Mouse (Mus musculus): ENCODE measurements around the gene Arl15. TPM values are rescaled to one million over a fixed set of nuclear protein-coding genes. Genes with fewer than 3 reads are reported as not detected.
A peak's percentile ranks its signal among the peaks of the same experiment; 100 is the strongest.
"Not testable (repeated sequence)": the region's sequence is repeated elsewhere in the genome, so short reads cannot be mapped to it uniquely, and the experiment has no call there.

The Arl15 gene
- polyA plus RNA-seq, 1 experiment from 2014 or later, result 19.5 TPM

DNA sequence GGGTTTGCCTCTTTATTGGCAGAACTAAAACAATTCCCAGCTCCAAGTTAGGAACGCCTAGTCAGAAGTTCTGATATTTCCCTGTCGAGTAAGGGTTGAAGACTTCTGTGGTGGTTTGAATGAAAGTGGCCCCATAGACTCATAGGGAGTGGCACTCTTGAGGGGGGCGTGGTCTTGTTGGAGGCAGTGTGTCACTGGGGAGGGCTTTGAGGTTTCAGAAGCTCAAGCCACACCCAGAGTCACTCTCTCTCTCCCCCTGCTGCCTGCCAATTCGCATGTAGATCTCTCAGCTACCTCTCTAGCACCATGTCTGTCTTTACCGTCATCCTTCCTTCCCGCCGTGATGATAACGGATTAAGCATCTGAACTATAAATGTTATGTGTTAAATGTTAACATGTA lies 19.5 kb upstream of the Arl15 start:
- H3K36me3 ChIP-seq, result no peaks in the 10 kb centered on the region
- H3K27me3 ChIP-seq, result no peaks in the 10 kb centered on the region
- H3K4me2 ChIP-seq (replicated peaks), result no peak overlapping the region
- no peak overlapping the region for H3K9ac ChIP-seq (replicated peaks)
- WGBS, result 93% methylated on average over 8 of the region's 8 CpGs
- no peaks in the 10 kb centered on the region for H3K9me3 ChIP-seq
- H3K27ac ChIP-seq (replicated peaks), result no peak overlapping the region
- no peak overlapping the region for H3K4me3 ChIP-seq
- H3K4me1 ChIP-seq, result no peaks in the 10 kb centered on the region
- no peak for ATAC-seq (replicated peaks)

DNA sequence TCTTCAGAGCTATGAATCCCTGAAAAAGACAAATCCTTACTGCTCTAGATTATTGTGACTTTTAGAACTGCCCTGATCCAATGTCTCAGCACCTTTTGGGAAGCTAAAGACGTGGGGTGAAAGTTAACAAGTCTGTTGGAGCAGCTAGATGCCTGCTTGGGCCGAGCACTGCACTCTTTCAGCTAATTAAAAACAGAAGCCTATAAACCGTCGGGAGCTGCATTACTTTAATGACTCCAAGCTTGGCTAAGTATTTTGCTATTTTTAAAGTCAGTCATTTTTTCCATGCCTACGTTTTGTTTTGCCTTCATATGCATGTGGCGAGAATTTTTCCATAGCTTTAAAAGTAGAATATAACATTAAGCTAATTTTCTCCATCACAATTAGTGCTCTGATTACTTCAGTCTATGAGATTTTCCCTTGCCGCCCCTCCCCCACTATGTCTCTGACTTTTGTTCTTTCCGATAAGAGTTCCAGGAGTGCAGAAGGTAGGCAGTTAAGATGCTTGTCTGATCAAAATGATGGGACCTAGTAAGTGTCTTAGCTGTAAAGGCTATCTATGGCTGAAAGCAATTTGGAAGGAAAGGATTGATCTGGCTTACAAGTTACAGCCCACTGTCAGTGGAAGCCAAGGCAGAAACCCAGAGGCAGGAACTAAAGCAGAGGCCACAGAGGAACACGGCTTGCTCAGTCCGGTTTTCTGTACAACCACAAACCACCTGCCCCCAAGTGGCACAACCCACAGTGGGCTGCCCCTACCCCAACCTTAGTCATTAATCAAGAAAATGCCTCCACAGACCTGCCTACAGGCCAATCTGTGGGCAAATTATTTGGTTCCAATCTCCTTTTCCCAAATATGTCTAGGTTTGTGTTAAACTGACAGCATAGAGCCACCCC lies 18.8 kb upstream of the Arl15 start:
- H3K27me3 ChIP-seq, result no peaks in the 10 kb centered on the region
- no peaks in the 10 kb centered on the region for H3K9me3 ChIP-seq
- H3K36me3 ChIP-seq, result no peaks in the 10 kb centered on the region
- no peak for ATAC-seq (replicated peaks)
- no peak overlapping the region for H3K9ac ChIP-seq (replicated peaks)
- no peak overlapping the region for H3K27ac ChIP-seq (replicated peaks)
- WGBS, result 66% methylated on average over 10 of the region's 10 CpGs
- H3K4me2 ChIP-seq (replicated peaks), result no peak overlapping the region
- H3K4me3 ChIP-seq, result no peak overlapping the region
- no peaks in the 10 kb centered on the region for H3K4me1 ChIP-seq

DNA sequence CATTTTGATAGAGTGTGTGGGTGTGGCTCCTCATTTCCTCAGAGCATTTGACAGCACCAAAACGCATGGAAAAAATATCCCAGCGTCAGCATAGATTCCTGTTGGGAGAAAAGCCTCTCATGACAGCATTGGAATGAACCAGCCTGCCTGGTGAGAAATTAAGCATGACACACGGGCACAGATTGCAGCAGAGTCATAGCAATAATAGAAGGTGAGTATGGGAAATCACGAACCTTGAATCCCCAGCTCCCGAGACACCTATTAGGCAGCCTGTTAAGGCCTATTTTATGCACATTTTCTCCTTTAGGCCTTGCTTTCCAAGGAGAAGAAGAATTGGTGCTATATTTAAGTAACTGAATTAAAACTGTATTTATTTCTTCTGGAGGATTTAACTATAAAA lies 8.5 kb upstream of the Arl15 start:
- Histone ChIP-seq H3K36me3 (no peaks in the 10 kb centered on the region), H3K9me3 (no peaks in the 10 kb centered on the region), H3K27ac (replicated peaks) (no peak overlapping the region), H3K9ac (replicated peaks) (no peak overlapping the region), H3K4me2 (replicated peaks) (no peak overlapping the region), H3K27me3 (no peaks in the 10 kb centered on the region), H3K4me3 (no peak overlapping the region), H3K4me1 (no peaks in the 10 kb centered on the region)
- ATAC-seq (replicated peaks), result no peak
- 89% methylated on average over 5 of the region's 5 CpGs for WGBS

DNA sequence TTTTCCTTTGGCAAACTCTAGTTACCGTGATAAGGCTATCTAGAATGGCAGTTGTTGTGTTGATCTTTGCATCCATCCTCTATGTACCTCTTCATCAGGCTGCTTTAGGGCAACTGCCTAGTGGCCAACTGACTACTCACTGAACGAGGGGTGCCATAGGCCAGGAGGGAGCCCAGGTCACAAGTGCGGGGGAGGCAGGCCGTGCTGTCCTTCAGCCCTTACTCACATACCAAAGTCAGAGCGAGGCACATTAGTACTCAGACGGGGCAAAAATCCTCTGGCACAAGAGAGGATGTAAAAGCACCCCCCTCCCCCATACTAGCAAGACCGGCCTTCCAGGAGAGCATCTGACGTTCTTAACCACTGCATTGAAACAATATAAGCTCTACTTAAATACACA lies 7.2 kb upstream of the Arl15 start:
- no peak overlapping the region for H3K9ac ChIP-seq (replicated peaks)
- H3K9me3 ChIP-seq, result no peaks in the 10 kb centered on the region
- H3K27me3 ChIP-seq, result no peaks in the 10 kb centered on the region
- WGBS, result 77% methylated on average over 8 of the region's 8 CpGs
- ATAC-seq (replicated peaks), result no peak
- H3K36me3 ChIP-seq, result no peaks in the 10 kb centered on the region
- H3K4me3 ChIP-seq, result no peak overlapping the region
- no peak overlapping the region for H3K27ac ChIP-seq (replicated peaks)
- no peak overlapping the region for H3K4me2 ChIP-seq (replicated peaks)
- H3K4me1 ChIP-seq, result no peaks in the 10 kb centered on the region

GRCm38 (mm10) chr13:113790016-113790415 lies 4.3 kb upstream of the Arl15 start:
- not testable (repeated sequence) for H3K4me2 ChIP-seq (replicated peaks); H3K27me3 ChIP-seq; H3K9me3 ChIP-seq; H3K9ac ChIP-seq (replicated peaks); H3K36me3 ChIP-seq; H3K4me1 ChIP-seq; H3K4me3 ChIP-seq; ATAC-seq (replicated peaks); H3K27ac ChIP-seq (replicated peaks)
- WGBS, result 74% methylated on average over 3 of the region's 3 CpGs

GRCm38 (mm10) chr13:113793637-113794036 lies 668 bp upstream of the Arl15 start:
- 73% methylated on average over 9 of the region's 9 CpGs for WGBS
- H3K27ac ChIP-seq (replicated peaks), result peak overlapping the region; percentile 93
- no peak for ATAC-seq (replicated peaks)

GRCm38 (mm10) chr13:113794705-113795655 lies 675 bp downstream of the Arl15 start:
- H3K27ac ChIP-seq (replicated peaks), result peak overlapping the region; percentile 93
- peak overlapping the region; percentile 59 for H3K4me3 ChIP-seq
- WGBS, result 1% methylated on average over 52 of the region's 52 CpGs
- no peaks in the 10 kb centered on the region for H3K36me3 ChIP-seq
- H3K9me3 ChIP-seq, result no peaks in the 10 kb centered on the region
- ATAC-seq (replicated peaks), result peak; percentile 68
- peak overlapping the region; percentile 52 for H3K4me2 ChIP-seq (replicated peaks)
- peaks cover 24% of the 10 kb centered on the region for H3K4me1 ChIP-seq
- H3K27me3 ChIP-seq, result no peaks in the 10 kb centered on the region
- peak overlapping the region; percentile 78 for H3K9ac ChIP-seq (replicated peaks)

More at GRCm38 (mm10) chr13:113793637-113794036, 668 bp upstream of the Arl15 start:
- H3K9me3 ChIP-seq, result no peaks in the 10 kb centered on the region
- H3K4me2 ChIP-seq (replicated peaks), result peak overlapping the region; percentile 66
- peak overlapping the region; percentile 89 for H3K9ac ChIP-seq (replicated peaks)
- no peaks in the 10 kb centered on the region for H3K36me3 ChIP-seq
- peak overlapping the region; percentile 59 for H3K4me3 ChIP-seq
- no peaks in the 10 kb centered on the region for H3K27me3 ChIP-seq
- H3K4me1 ChIP-seq, result peaks cover 24% of the 10 kb centered on the region

- H3K4me2 ChIP-seq (replicated peaks), result no peak overlapping the region
- 87% methylated on average over 6 of the region's 6 CpGs for WGBS
- peaks cover 24% of the 10 kb centered on the region for H3K4me1 ChIP-seq
- no peak overlapping the region for H3K4me3 ChIP-seq
- H3K9ac ChIP-seq (replicated peaks), result no peak overlapping the region
- no peaks in the 10 kb centered on the region for H3K36me3 ChIP-seq
- ATAC-seq (replicated peaks), result no peak
- no peaks in the 10 kb centered on the region for H3K9me3 ChIP-seq
- no peak overlapping the region for H3K27ac ChIP-seq (replicated peaks)
- no peaks in the 10 kb centered on the region for H3K27me3 ChIP-seq
These were observed 3.1 kb downstream of the Arl15 start for GRCm38 (mm10) chr13:113797378-113797777.

DNA sequence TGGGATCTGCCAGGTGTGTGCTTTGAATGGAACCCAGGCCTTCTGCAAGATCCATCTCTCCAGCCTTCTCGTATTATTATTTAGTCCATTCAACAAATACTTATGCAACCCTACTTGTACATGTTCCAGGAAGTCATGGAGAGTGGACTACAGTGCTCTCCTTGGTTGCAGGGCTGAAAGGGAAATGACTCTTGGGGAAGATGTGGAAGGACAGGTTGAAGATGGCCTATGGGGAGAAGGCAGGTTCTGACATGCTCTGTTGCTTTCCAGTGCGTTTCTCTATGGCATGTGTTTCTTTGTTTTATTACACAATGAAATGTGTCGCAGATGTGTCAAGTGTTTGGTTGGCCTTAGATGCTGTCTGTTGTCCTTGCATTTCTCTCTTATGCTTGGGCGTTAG lies 5.1 kb downstream of the Arl15 start:
- H3K27me3 ChIP-seq, result no peaks in the 10 kb centered on the region
- no peak for ATAC-seq (replicated peaks)
- H3K4me2 ChIP-seq (replicated peaks), result no peak overlapping the region
- H3K36me3 ChIP-seq, result no peaks in the 10 kb centered on the region
- no peak overlapping the region for H3K4me3 ChIP-seq
- no peak overlapping the region for H3K9ac ChIP-seq (replicated peaks)
- 78% methylated on average over 4 of the region's 4 CpGs for WGBS
- H3K9me3 ChIP-seq, result no peaks in the 10 kb centered on the region
- no peak overlapping the region for H3K27ac ChIP-seq (replicated peaks)
- H3K4me1 ChIP-seq, result peaks cover 21% of the 10 kb centered on the region

DNA sequence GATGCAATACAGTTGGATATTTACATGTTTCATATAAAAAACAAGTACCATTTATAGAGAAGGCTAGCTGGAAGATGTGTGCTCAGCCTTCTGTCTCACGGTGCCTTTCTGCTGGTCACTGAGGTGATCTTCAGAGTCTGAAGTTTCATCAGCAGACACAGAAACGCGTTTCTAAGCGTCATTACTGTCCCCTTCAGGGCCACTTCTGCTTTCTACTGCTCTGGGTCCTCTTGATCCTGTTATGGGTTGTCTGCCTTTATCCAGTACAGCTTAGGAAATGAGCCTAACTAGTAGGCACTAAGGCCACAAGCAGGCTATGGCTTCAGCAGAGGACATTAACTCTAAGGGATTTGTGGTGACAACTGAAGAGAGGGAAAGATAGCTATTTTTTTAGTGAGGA lies 5.9 kb downstream of the Arl15 start:
- 95% methylated on average over 4 of the region's 4 CpGs for WGBS
- Histone ChIP-seq H3K27me3 (no peaks in the 10 kb centered on the region), H3K27ac (replicated peaks) (no peak overlapping the region), H3K4me2 (replicated peaks) (no peak overlapping the region), H3K4me1 (peaks cover 20% of the 10 kb centered on the region), H3K4me3 (no peak overlapping the region), H3K36me3 (no peaks in the 10 kb centered on the region), H3K9ac (replicated peaks) (no peak overlapping the region), H3K9me3 (no peaks in the 10 kb centered on the region)
- ATAC-seq (replicated peaks), result no peak

- Histone ChIP-seq H3K27me3 (no peaks in the 10 kb centered on the region), H3K4me1 (0 out of 2 replicates have a peak, but pooled peaks cover under 1% of the 10 kb centered on the region), H3K27ac (replicated peaks) (no peak overlapping the region), H3K9me3 (no peaks in the 10 kb centered on the region), H3K4me3 (no peak overlapping the region), H3K4me2 (replicated peaks) (no peak overlapping the region), H3K9ac (replicated peaks) (no peak overlapping the region), H3K36me3 (no peaks in the 10 kb centered on the region)
- ATAC-seq (replicated peaks), result no peak
- 92% methylated on average over 9 of the region's 9 CpGs for WGBS
These were observed 8.3 kb downstream of the Arl15 start for GRCm38 (mm10) chr13:113802571-113802970.

DNA sequence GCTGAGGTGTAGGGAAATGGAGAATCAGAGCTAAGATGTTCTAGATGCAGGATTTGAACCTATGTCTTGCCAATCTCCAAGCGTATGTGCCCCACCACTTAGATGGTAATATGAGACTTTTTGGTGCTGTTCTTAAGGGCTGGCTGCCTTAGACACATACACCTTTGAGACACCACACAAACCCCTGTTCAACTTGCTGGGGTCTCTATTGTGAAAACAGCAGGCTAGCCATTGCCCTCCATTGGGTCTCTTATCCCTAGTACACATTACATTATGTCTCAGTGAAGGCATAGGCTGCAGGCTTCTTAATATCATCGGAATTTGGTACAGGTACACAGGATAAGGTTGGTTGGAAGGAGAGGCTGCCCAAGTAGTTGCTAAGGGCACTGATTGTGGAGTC lies 16.8 kb downstream of the Arl15 start:
- WGBS, result 94% methylated on average over 2 of the region's 2 CpGs
- no peak overlapping the region for H3K4me2 ChIP-seq (replicated peaks)

More for the DNA sequence above, 16.8 kb downstream of the Arl15 start:
- Histone ChIP-seq H3K9ac (replicated peaks) (no peak overlapping the region), H3K36me3 (no peaks in the 10 kb centered on the region), H3K27me3 (no peaks in the 10 kb centered on the region), H3K9me3 (no peaks in the 10 kb centered on the region), H3K27ac (replicated peaks) (no peak overlapping the region), H3K4me3 (no peak overlapping the region), H3K4me1 (peaks cover 15% of the 10 kb centered on the region)
- no peak for ATAC-seq (replicated peaks)
